Mouse (Mus musculus): ENCODE measurements around the gene Yars. TPM values are rescaled to one million over a fixed set of nuclear protein-coding genes. Genes with fewer than 3 reads are reported as not detected.
"Not testable (repeated sequence)": the region's sequence is repeated elsewhere in the genome, so short reads cannot be mapped to it uniquely, and the experiment has no call there.

The Yars gene
- total RNA-seq, 2 experiments from 2014 or later, result 26.9 to 30.0 TPM

DNA sequence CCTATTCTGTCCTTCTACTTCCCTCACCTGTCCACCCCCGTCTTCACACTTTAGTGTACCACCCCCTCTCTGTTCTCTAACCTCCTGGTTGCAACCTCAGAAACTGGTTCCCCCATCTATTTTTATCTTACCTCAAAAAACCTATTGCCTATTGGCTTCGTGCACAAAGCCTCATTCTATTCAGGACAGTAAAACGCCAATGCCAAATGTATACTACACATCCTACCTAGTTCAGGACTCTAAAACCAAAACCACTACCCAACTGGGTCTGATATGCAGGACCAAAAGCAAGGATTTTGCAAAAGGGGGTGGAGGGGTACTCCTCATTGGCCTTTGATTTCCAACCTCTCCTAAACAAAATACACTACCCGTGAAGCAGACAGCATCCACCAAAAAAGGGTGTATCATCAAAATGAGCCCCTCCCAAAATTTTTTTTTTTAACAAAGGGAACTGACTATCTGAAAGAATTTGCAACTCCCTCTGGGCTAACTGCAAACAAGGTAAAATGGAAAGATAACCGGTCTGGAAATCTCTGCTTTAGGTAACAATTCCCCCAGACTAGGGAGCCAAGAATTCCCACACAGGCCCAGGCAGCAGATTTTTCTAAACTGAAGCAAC lies 1.4 kb upstream of the Yars start:
- intact Hi-C loops (cut with DNase I), result no loop called here
- no peak for DNase-seq (ENCODE audit: low spot score)

DNA sequence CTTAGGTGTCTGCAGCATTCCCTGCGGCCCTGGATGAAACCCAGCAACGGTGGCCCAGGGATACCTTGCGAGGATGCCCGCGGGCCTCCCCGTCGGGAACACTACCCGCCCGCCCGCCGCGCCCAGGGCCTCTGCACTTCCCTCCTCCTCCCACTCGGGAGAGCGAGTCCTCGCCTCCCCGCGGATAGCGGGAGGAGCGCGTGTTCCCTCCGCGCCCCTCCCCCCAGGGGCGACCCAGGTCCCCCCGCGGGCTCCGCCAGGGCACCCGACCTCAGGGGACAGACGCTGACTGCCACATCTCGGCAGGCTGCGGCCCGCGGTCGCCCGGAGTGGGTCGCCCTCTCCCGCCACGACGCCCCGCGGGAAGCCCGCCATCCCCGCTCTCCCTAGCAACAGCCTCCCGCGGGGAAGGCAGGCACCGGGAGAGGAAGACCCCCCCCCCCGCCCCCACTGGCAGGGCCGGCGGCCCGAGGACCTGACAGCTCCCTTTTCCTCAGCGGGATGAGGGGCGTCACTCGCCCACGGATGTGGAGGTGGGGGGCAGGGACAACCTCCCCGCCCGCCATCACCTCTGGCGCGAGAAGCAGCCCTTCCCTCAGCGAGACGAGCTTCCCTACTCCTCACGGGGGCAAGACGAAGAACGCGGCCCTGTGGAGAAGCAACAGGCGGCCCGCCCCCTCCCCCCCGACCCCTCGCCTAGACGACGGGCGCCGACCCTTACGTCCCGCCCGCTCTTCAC lies 588 bp upstream of the Yars start:
- peak; percentile 33 for DNase-seq (ENCODE audit: low spot score)
- intact Hi-C loops (cut with DNase I), result no loop called here

DNA sequence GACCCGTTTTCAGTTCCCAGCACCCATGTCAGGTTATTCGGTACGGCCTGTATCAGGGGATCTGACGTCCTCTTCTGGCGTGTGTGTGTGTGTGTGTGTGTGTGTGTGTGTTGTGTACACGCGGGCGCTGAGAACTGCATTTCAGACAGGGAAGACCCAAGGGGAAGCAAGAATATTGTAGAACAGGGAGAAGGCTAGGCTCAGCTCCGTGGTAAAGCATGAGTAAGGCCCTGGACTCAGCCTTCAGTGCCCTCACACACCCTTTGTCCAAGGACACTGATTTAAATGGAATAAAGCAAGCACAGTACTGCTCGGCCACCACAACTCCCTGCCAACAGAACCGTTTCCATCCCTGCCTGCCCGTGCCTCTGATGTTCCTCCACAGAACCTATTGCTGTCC lies 978 bp downstream of the Yars start:
- no peak for DNase-seq (ENCODE audit: low spot score)

GRCm38 (mm10) chr4:129191691-129192090 lies 2.1 kb downstream of the Yars start:
- intact Hi-C loops (cut with DNase I), result loop anchor here (5.0 kb wide), 2 partner anchors 141 to 266 kb away; no protein-coding TSS in a partner anchor
- DNase-seq (ENCODE audit: low spot score), result no peak

More for the DNA sequence above, 978 bp downstream of the Yars start:
- intact Hi-C loops (cut with DNase I), result loop anchor here (5.0 kb wide), 2 partner anchors 142 to 267 kb away; no protein-coding TSS in a partner anchor

DNA sequence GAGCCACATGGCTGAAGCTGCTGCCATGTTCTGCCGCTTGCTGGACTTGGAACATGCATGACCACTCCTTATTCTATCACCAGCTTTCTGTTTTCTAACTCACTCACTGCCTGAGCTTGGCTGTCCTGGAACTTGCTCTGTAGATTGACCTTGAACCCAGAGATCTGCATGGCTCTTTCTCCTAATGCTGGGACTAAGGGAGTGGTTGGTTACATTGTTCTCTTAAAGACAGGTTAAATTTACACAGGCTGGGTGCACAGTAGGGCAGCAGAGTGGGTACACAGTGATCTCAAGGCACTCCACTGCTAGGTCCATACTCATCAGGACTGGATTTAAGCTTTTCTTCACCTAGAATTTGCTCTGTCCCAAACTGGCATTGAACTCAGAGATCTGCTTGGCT lies 4.7 kb downstream of the Yars start:
- DNase-seq (ENCODE audit: low spot score), result no peak
- intact Hi-C loops (cut with DNase I), result loop anchor here (5.0 kb wide), 2 partner anchors 138 to 263 kb away; no protein-coding TSS in a partner anchor

DNA sequence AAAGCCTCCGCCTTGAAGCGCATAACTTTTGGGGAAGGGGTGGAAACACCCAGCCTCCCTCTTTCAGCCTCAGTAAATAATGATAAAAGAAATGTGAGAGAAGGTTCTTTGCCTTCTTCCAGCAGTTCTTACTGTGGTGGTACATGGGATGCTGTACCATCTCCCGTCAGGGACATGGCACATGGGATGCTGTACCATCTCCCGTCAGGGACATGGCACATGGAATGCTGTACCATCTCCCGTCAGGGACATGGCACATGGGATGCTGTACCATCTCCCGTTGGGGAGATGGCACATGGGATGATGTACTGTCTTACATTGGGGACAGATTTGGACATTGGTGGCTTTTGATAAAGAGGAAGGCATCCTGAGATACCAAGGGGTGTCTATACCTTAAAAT lies 8.0 kb downstream of the Yars start:
- intact Hi-C loops (cut with DNase I), result no loop called here
- no peak for DNase-seq (ENCODE audit: low spot score)

- intact Hi-C loops (cut with DNase I), result no loop called here
- no peak for DNase-seq (ENCODE audit: low spot score)
These were observed 15.1 kb downstream of the Yars start for GRCm38 (mm10) chr4:129204655-129205054.

GRCm38 (mm10) chr4:129206792-129207191 lies 17.2 kb downstream of the Yars start:
- no peak for DNase-seq (ENCODE audit: low spot score)
- intact Hi-C loops (cut with DNase I), result no loop called here

DNA sequence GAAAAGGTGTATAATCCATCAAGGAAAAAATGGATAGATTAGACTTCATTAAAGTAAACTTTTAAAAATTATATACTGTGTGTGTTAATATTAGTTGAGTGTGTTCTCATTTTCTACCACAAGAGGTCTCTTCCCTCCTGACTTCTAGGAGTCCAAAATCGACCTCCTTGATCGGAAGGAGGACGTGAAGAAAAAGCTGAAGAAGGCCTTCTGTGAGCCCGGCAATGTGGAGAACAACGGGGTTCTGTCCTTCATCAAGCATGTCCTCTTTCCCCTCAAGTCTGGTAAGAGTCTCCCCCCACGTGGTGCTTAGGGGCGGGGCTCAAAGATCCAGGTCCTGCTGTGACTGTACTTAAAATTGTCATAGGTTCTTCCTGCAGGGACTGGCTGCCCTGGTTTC lies 19.9 kb downstream of the Yars start:
- DNase-seq (ENCODE audit: low spot score), result no peak
- intact Hi-C loops (cut with DNase I), result no loop called here

DNA sequence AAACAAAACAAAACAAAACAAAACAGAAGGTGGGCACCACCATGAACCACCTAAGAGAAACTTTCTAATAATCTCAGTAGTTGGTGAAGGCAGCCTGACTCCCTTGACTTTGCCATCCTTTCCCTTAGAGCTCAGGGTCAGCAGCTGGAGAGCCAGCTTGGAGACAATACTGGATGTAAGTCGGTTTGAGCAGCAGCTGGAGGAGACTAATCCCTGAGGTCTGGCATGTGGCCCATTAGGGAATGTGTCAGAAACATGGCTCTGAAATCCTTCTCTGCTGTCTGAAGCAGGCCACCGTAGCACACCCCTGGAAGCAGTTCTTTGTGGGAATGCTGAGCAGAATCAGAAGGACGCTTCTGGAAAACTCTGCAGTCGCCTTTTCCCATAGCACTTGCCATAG lies 21.9 kb downstream of the Yars start:
- intact Hi-C loops (cut with DNase I), result loop anchor here (2.0 to 5.0 kb wide), 2 partner anchors 65 to 246 kb away; no protein-coding TSS in a partner anchor
- DNase-seq (ENCODE audit: low spot score), result no peak

GRCm38 (mm10) chr4:129212486-129212885 lies 22.9 kb downstream of the Yars start:
- DNase-seq (ENCODE audit: low spot score), result not testable (repeated sequence)
- intact Hi-C loops (cut with DNase I), result loop anchor here (5.0 kb wide), 1 partner anchor 245 kb away; no protein-coding TSS in a partner anchor

GRCm38 (mm10) chr4:129218569-129219175 lies 29.1 kb downstream of the Yars start:
- no peak for DNase-seq (ENCODE audit: low spot score)

GRCm38 (mm10) chr4:129219198-129219597 lies 29.6 kb downstream of the Yars start:
- intact Hi-C loops (cut with DNase I), result no loop called here

More at GRCm38 (mm10) chr4:129218569-129219175, 29.1 kb downstream of the Yars start:
- intact Hi-C loops (cut with DNase I), result no loop called here

GRCm38 (mm10) chr4:129220376-129221089 lies 31.0 kb downstream of the Yars start:
- DNase-seq (ENCODE audit: low spot score), result no peak
- intact Hi-C loops (cut with DNase I), result no loop called here

More at GRCm38 (mm10) chr4:129219198-129219597, 29.6 kb downstream of the Yars start:
- no peak for DNase-seq (ENCODE audit: low spot score)

DNA sequence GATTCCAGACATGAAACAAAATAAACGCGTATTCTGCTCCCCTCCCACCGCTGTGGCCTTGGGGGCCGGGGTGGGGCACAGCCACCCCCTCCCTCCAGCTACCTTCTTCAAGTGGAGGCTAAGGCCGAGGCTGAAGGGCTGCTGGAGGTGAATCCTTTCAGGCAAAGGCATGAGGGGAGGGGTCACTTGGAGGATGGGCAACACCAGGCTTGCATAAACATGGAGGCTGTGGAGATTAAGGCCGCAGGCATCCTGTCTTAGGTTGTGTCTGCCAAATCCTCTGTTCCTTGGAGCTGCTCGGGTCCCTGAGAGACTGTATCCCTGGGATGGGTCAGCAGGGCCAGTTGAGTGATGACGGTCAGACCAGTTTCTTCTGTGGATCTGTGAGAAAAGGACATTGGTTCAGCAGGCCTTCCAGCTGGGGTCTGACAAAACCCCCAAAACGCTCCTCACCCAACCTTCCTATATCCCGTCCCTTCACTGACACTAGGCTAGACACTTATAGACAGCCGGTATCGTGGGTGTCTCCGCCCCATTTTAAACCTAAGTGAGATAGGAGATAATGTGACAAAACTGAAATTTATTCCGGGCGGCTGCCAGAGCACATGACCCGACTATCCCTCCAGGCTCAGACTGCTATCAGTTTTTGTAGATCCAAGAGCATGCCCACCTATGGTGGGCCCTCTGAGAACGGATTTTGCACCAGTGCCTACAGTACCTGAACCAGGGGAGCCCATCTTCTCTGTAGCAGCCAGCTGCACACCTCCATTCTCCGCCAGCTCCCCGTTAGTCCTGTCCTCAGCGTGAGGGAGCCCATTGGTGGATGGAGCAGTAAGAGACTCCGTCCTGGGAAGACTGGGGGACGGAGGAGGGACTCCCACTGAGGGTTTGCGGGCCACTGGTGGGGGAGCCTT lies 31.8 kb downstream of the Yars start:
- intact Hi-C loops (cut with DNase I), result no loop called here
- DNase-seq (ENCODE audit: low spot score), result no peak

- DNase-seq (ENCODE audit: low spot score), result no peak
- intact Hi-C loops (cut with DNase I), result no loop called here
These were observed 32.7 kb downstream of the Yars start for GRCm38 (mm10) chr4:129222019-129222925.

- intact Hi-C loops (cut with DNase I), result no loop called here
- no peak for DNase-seq (ENCODE audit: low spot score)
These were observed 34.1 kb downstream of the Yars start for GRCm38 (mm10) chr4:129223421-129224281.
